Mouse (Mus musculus) kidney, postnatal 0 days (tissue): Measurements from ENCODE around the gene Rab1b. TPM values are rescaled to one million over a fixed set of nuclear protein-coding genes. Genes with fewer than 3 reads are reported as not detected.
A peak's percentile ranks its signal among the peaks of the same experiment; 100 is the strongest.

Source experiments
- ATAC-seq: fragments of 200-750 bp; cut with Nextera tagmentation; replicated peaks from 2 replicates; pipeline ENCODE4 v1.8.0; 2017; ENCODE audit warnings: low read depth, moderate number of reproducible peaks, moderate TSS enrichment, moderate library complexity; ENCODE audit not compliant: low FRiP score
- DNase-seq: peaks from one replicate; pipeline ENCODE4 v3.0.0-alpha.2; 2016; ENCODE audit warnings: low spot score
- H3K27ac ChIP-seq: fragments of 300-500 bp; sonication (generic); 2 replicates; pipeline ENCODE4 v1.5.1; 2014; ENCODE audit warnings: mild to moderate bottlenecking
- H3K27me3 ChIP-seq: fragments of 300-500 bp; sonication (generic); 2 replicates; pipeline ENCODE4 v1.6.1; 2014; ENCODE audit warnings: low read length, mixed read lengths; ENCODE audit not compliant: insufficient read depth
- H3K36me3 ChIP-seq: fragments of 300-500 bp; sonication (generic); 2 replicates; pipeline ENCODE4 v1.6.1; 2014; ENCODE audit warnings: low read length, mixed read lengths; ENCODE audit not compliant: insufficient read depth
- H3K4me1 ChIP-seq: fragments of 300-500 bp; sonication (generic); replicated peaks from 2 replicates; pipeline ENCODE4 v1.6.1; 2014; ENCODE audit warnings: antibody characterized with exemption, low read length, mixed read lengths; ENCODE audit not compliant: insufficient read depth
- H3K4me2 ChIP-seq: fragments of 300-500 bp; sonication (generic); 2 replicates; pipeline ENCODE4 v1.6.1; 2014; ENCODE audit warnings: mild to moderate bottlenecking, low read length, moderate library complexity, mixed read lengths
- H3K4me3 ChIP-seq: fragments of 300-500 bp; sonication (generic); replicated peaks from 2 replicates; pipeline ENCODE4 v1.5.1; 2014; ENCODE audit warnings: low read depth, low read length
- H3K9ac ChIP-seq: fragments of 300-500 bp; sonication (generic); 2 replicates; pipeline ENCODE4 v1.6.1; 2014; ENCODE audit warnings: low read depth, low read length
- H3K9me3 ChIP-seq: fragments of 300-500 bp; sonication (generic); replicated peaks from 2 replicates; pipeline ENCODE4 v1.6.1; 2016; ENCODE audit warnings: low read length, inconsistent platforms, mixed read lengths
- CTCF ChIP-seq: IDR thresholded peaks from 2 replicates; pipeline ENCODE4 v1.5.1; 2016; ENCODE audit warnings: antibody characterized with exemption, low read depth, mild to moderate bottlenecking, moderate library complexity
- WGBS: fragments of 180-500 bp; shearing (Covaris S2); extraction: QIAGEN DNeasy Blood & Tissue Kit; methylation state at CpG from one replicate; pipeline ENCODE4 v1.1.7; 2014; 5-methylcytosine and 5-hydroxymethylcytosine counted together
- polyA plus RNA-seq: library from polyadenylated mRNA; unstranded; fragments of >200 nt; fragmentation: Nextera tagmentation; extraction: Ambion mirVana; gene quantifications from 2 replicates; pipeline ENCODE4 v1.2.1, GENCODE M21; 2015

Rab1b gene
- polyA plus RNA-seq, 1 experiment from 2014 or later: 270 TPM

GRCm38 (mm10) chr19:5085145-5085863 is 21.6 kb downstream of the Rab1b start, which contains the start of gene Tmem151a:
Gene Tmem151a (minus strand): TSS chr19:5085531.
- Histone ChIP-seq H3K4me1 (peaks cover 4% of the 10 kb centered on the region; the same call in 1 of the 2 replicates), H3K36me3 (no peaks in the 10 kb centered on the region), H3K9me3 (no peaks in the 10 kb centered on the region), H3K4me2 (peak within 1 kb of the TSS; percentile 84), H3K9ac (0 out of 2 replicates have a peak within 1 kb of the TSS, but pooled peaks have one; percentile 32), H3K4me3 (peak within 1 kb of the TSS; percentile 41), H3K27me3 (peaks cover 31% of the 10 kb centered on the region; the same call in 1 of the 2 replicates), H3K27ac (no peak within 1 kb of the TSS)
- no peak for TF ChIP-seq CTCF
- WGBS: under 1% methylated on average over 64 of the region's 69 CpGs
- DNase-seq: no peak
- ATAC-seq: no peak

- H3K4me1 ChIP-seq: peaks cover 4% of the 10 kb centered on the region; the same call in 1 of the 2 replicates
- H3K4me2 ChIP-seq: peak overlapping the region; percentile 84
- H3K9ac ChIP-seq: no peak overlapping the region
- H3K27me3 ChIP-seq: peaks cover 31% of the 10 kb centered on the region; the same call in 1 of the 2 replicates
- H3K27ac ChIP-seq: no peak overlapping the region
- DNase-seq: no peak
- no peaks in the 10 kb centered on the region for H3K9me3 ChIP-seq
- peak overlapping the region; percentile 41 for H3K4me3 ChIP-seq
- H3K36me3 ChIP-seq: no peaks in the 10 kb centered on the region
- no peak for TF ChIP-seq CTCF
- 2% methylated on average over 15 of the region's 15 CpGs for WGBS
- ATAC-seq: no peak
Observed at GRCm38 (mm10) chr19:5084834-5085144, 22.1 kb downstream of the Rab1b start.

- Histone ChIP-seq H3K9me3 (no peaks in the 10 kb centered on the region), H3K27ac (no peak overlapping the region), H3K27me3 (peaks cover 31% of the 10 kb centered on the region; the same call in 1 of the 2 replicates), H3K36me3 (no peaks in the 10 kb centered on the region), H3K4me3 (no peak overlapping the region), H3K9ac (no peak overlapping the region), H3K4me1 (peaks cover 4% of the 10 kb centered on the region; the same call in 1 of the 2 replicates), H3K4me2 (no peak overlapping the region)
- ATAC-seq (no peak), DNase-seq (no peak)
- 77% methylated on average over 3 of the region's 3 CpGs for WGBS
- no peak for TF ChIP-seq CTCF
Observed at GRCm38 (mm10) chr19:5083961-5084833, 22.7 kb downstream of the Rab1b start.

DNA sequence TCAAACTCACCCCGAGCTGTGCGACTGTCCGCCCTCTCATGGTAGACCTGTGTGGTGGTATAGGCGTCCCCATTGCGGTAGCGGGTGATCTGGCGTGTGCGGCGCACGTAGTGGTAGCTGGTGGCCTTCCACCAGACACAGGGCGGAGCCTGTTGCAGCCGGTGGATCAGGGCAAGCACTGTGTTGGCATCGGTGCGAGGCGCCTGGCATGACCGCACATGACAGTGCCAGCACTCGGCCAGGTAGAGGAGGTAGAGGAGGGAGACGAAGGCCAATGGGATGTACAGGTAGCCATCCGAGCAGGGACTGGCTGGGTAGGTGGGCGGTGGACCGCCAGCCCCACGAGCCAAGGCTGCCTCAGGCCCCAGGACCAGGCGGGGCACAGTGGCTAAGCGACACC is 24.3 kb downstream of the Rab1b start:
- no peak for DNase-seq
- no peak overlapping the region for H3K9ac ChIP-seq
- 66% methylated on average over 24 of the region's 24 CpGs for WGBS
- no peak for TF ChIP-seq CTCF
- H3K36me3 ChIP-seq: no peaks in the 10 kb centered on the region
- no peak overlapping the region for H3K4me2 ChIP-seq
- H3K27ac ChIP-seq: no peak overlapping the region
- no peak overlapping the region for H3K4me3 ChIP-seq
- ATAC-seq: 0 out of 2 replicates have a peak, but pooled peaks have one; percentile 8
- H3K9me3 ChIP-seq: no peaks in the 10 kb centered on the region
- H3K4me1 ChIP-seq: peaks cover 4% of the 10 kb centered on the region; the same call in 1 of the 2 replicates
- H3K27me3 ChIP-seq: peaks cover 31% of the 10 kb centered on the region; the same call in 1 of the 2 replicates

DNA sequence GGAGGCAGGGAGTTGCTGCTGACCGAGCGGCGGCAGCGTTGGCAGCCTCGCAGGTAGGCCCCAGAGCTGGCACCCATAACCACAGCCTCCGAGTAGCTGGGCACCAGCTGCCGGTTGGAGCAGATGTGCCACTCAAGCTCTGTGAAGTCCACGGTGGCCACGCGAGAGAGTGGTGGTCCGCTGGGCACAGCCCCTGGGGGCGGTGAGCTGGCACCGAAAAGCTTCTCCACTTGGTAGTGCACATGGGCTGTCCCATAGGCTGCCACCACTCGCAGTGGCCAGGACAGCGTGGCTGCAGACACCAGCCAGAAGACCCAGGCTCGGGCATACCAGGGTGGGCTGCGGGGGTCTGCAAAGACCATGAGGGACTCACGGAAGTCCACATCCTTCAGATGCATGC is 24.9 kb downstream of the Rab1b start:
- H3K4me3 ChIP-seq: no peak overlapping the region
- no peak overlapping the region for H3K9ac ChIP-seq
- no peak for ATAC-seq
- no peak overlapping the region for H3K4me2 ChIP-seq
- H3K27me3 ChIP-seq: peaks cover 31% of the 10 kb centered on the region; the same call in 1 of the 2 replicates
- no peak for DNase-seq
- H3K36me3 ChIP-seq: no peaks in the 10 kb centered on the region
- H3K9me3 ChIP-seq: no peaks in the 10 kb centered on the region
- H3K27ac ChIP-seq: no peak overlapping the region
- H3K4me1 ChIP-seq: peaks cover 4% of the 10 kb centered on the region; the same call in 1 of the 2 replicates
- TF ChIP-seq CTCF: no peak
- 68% methylated on average over 18 of the region's 18 CpGs for WGBS

GRCm38 (mm10) chr19:5079279-5079678 is 27.6 kb downstream of the Rab1b start:
- no peak for DNase-seq
- Histone ChIP-seq H3K4me1 (no peaks in the 10 kb centered on the region), H3K27me3 (peaks cover 16% of the 10 kb centered on the region; the same call in 1 of the 2 replicates), H3K36me3 (no peaks in the 10 kb centered on the region), H3K27ac (no peak overlapping the region), H3K4me2 (no peak overlapping the region), H3K4me3 (no peak overlapping the region), H3K9me3 (no peaks in the 10 kb centered on the region), H3K9ac (no peak overlapping the region)
- 82% methylated on average over 1 of the region's 1 CpGs for WGBS
- ATAC-seq: no peak
- peak; percentile 31 for TF ChIP-seq CTCF
